Mouse (Mus musculus) lung, embryonic 16.5 days (tissue): ENCODE results near the gene Errfi1. TPM values are rescaled to one million over a fixed set of nuclear protein-coding genes. Genes with fewer than 3 reads are reported as not detected.

ENCODE experiments used
- ATAC-seq: fragments of 200-750 bp; cut with Nextera tagmentation; 2 replicates; pipeline ENCODE4 v1.8.0; 2017; ENCODE audit warnings: low read depth, mild to moderate bottlenecking, moderate library complexity
- H3K27ac ChIP-seq: fragments of 300-500 bp; sonication (generic); 2 replicates; pipeline ENCODE4 v1.5.1; 2014; ENCODE audit warnings: mild to moderate bottlenecking, control low read depth, low read length
- H3K27me3 ChIP-seq: fragments of 300-500 bp; sonication (generic); 2 replicates; pipeline ENCODE4 v1.6.1; 2014; ENCODE audit warnings: low read depth, low read length, mixed read lengths; ENCODE audit not compliant: control insufficient read depth, insufficient read depth
- H3K36me3 ChIP-seq: fragments of 300-500 bp; sonication (generic); 2 replicates; pipeline ENCODE4 v1.6.1; 2014; ENCODE audit warnings: low read length; ENCODE audit not compliant: control insufficient read depth, insufficient read depth
- H3K4me1 ChIP-seq: fragments of 300-500 bp; sonication (generic); replicated peaks from 2 replicates; pipeline ENCODE4 v1.6.1; 2014; ENCODE audit warnings: low read length, mixed read lengths; ENCODE audit not compliant: control insufficient read depth, insufficient read depth
- H3K4me2 ChIP-seq: fragments of 300-500 bp; sonication (generic); 2 replicates; pipeline ENCODE4 v1.6.1; 2014; ENCODE audit warnings: low read depth, low read length, control low read depth
- H3K4me3 ChIP-seq: fragments of 300-500 bp; sonication (generic); 2 replicates; pipeline ENCODE4 v1.5.1; 2014; ENCODE audit warnings: mild to moderate bottlenecking, low read length, control low read depth
- H3K9ac ChIP-seq: fragments of 300-500 bp; sonication (generic); 2 replicates; pipeline ENCODE4 v1.6.1; 2014; ENCODE audit warnings: low read length, control low read depth
- H3K9me3 ChIP-seq: fragments of 300-500 bp; sonication (generic); 2 replicates; pipeline ENCODE4 v1.6.1; 2016; ENCODE audit warnings: low read length; ENCODE audit not compliant: control insufficient read depth
- WGBS: fragments of 180-500 bp; shearing (Covaris S2); extraction: QIAGEN DNeasy Blood & Tissue Kit; methylation state at CpG from one replicate; pipeline ENCODE4 v1.1.7; 2014; 5-methylcytosine and 5-hydroxymethylcytosine counted together
- polyA plus RNA-seq: library from polyadenylated mRNA; unstranded; fragments of >200 nt; fragmentation: Nextera tagmentation; extraction: Ambion mirVana; gene quantifications from 2 replicates; pipeline ENCODE4 v1.2.1, GENCODE M21; 2015

Gene Errfi1
- polyA plus RNA-seq, 1 experiment from 2014 or later = 44.3 TPM

DNA sequence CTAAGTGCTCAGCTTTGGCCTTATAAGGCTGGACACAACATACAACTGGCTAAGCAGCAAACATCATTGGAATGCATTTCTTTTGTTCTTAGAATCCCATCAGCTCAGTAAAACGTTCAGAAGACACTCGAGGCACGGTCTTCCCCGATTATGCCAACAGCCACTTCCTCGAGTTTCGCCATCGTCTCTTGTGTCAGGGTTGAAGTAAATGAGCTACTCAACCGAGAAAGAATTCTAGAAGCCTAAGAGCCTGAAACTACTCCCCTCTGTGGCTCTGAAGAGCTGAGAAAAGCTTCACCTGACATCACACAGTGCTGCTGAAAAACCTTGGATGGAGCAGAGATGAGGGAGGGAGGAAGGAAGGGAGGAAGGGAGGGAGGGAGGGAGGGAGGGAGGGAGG lies 32.3 kb upstream of the Errfi1 start:
- no peaks in the 10 kb centered on the region for H3K36me3 ChIP-seq
- no peaks in the 10 kb centered on the region for H3K27me3 ChIP-seq
- no peak overlapping the region for H3K4me2 ChIP-seq
- H3K9ac ChIP-seq = no peak overlapping the region
- H3K4me3 ChIP-seq = no peak overlapping the region
- H3K4me1 ChIP-seq = peaks cover 50% of the 10 kb centered on the region
- ATAC-seq = no peak
- H3K27ac ChIP-seq = peak overlapping the region; percentile 60
- WGBS = 47% methylated on average over 8 of the region's 8 CpGs
- H3K9me3 ChIP-seq = no peaks in the 10 kb centered on the region

GRCm38 (mm10) chr4:150822624-150823023 lies 31.1 kb upstream of the Errfi1 start:
- no peak for ATAC-seq
- H3K27ac ChIP-seq = no peak overlapping the region
- H3K9me3 ChIP-seq = no peaks in the 10 kb centered on the region
- no peak overlapping the region for H3K4me2 ChIP-seq
- H3K27me3 ChIP-seq = no peaks in the 10 kb centered on the region
- H3K36me3 ChIP-seq = no peaks in the 10 kb centered on the region
- H3K9ac ChIP-seq = no peak overlapping the region
- H3K4me1 ChIP-seq = peaks cover 53% of the 10 kb centered on the region
- no peak overlapping the region for H3K4me3 ChIP-seq
- 76% methylated on average over 9 of the region's 9 CpGs for WGBS

DNA sequence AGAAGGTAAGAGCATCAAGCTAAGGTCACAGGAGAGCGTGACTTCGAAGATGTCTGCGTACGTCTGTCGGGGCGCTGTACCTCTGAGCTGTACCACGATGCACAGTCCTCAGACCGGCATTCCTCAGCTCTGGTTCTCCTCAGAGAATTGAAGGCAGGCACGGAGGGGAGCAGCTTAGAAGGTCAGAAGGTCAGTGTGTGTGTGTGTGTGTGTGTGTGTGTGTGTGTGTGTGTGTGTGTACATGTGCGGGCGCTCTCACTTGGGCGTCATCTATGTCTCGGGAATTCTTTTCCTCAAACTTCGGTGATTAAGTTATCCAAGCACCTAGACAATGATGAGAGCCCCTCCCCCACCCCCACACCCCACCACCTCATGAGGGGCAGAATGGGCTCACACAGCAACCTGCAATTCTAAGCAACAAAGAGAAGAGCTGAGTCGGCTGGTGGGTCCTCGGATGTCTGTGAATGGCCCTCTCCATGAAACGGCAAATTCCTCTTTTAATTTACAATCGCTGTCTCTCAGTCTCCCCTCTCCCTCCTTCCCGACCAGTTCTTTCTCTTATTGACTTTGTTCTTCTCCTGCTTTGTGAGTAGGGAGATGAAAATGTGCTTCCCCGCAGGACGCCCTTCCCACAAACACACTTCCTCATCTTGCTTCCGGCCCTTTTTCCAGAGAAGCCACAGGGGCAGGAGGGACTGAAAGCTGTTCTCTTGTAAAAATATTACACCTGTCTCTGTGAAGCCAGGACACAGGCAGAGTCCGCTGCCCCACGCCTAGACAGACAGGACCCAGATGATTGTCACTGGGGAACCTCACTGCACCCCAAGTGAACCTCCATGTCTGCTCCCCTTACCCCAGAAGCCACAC lies 29.9 kb upstream of the Errfi1 start:
- Histone ChIP-seq H3K9me3 (no peaks in the 10 kb centered on the region), H3K9ac (0 out of 2 replicates have a peak overlapping the region, but pooled peaks have one; percentile 16), H3K4me1 (peaks cover 47% of the 10 kb centered on the region), H3K36me3 (no peaks in the 10 kb centered on the region), H3K4me2 (peak overlapping the region; percentile 9; the same call in 1 of the 2 replicates), H3K27me3 (no peaks in the 10 kb centered on the region), H3K4me3 (no peak overlapping the region), H3K27ac (peak overlapping the region; percentile 94)
- 44% methylated on average over 24 of the region's 24 CpGs for WGBS
- no peak for ATAC-seq

- Histone ChIP-seq H3K4me3 (no peak overlapping the region), H3K4me2 (no peak overlapping the region), H3K27ac (peak overlapping the region; percentile 84), H3K9ac (peak overlapping the region; percentile 2; the same call in 1 of the 2 replicates), H3K36me3 (no peaks in the 10 kb centered on the region), H3K9me3 (no peaks in the 10 kb centered on the region), H3K4me1 (peaks cover 36% of the 10 kb centered on the region), H3K27me3 (no peaks in the 10 kb centered on the region)
- peak; percentile 61 for ATAC-seq
- 46% methylated on average over 6 of the region's 6 CpGs for WGBS
These were observed 28.8 kb upstream of the Errfi1 start for GRCm38 (mm10) chr4:150824877-150825276.

- H3K27ac ChIP-seq = peak overlapping the region; percentile 84
- peaks cover 31% of the 10 kb centered on the region for H3K4me1 ChIP-seq
- no peaks in the 10 kb centered on the region for H3K27me3 ChIP-seq
- peak; percentile 87 for ATAC-seq
- no peak overlapping the region for H3K9ac ChIP-seq
- no peaks in the 10 kb centered on the region for H3K36me3 ChIP-seq
- H3K4me3 ChIP-seq = no peak overlapping the region
- H3K9me3 ChIP-seq = no peaks in the 10 kb centered on the region
- 23% methylated on average over 7 of the region's 7 CpGs for WGBS
- peak overlapping the region; percentile 30; the same call in 1 of the 2 replicates for H3K4me2 ChIP-seq
These were observed 28.2 kb upstream of the Errfi1 start for GRCm38 (mm10) chr4:150825531-150825930.

DNA sequence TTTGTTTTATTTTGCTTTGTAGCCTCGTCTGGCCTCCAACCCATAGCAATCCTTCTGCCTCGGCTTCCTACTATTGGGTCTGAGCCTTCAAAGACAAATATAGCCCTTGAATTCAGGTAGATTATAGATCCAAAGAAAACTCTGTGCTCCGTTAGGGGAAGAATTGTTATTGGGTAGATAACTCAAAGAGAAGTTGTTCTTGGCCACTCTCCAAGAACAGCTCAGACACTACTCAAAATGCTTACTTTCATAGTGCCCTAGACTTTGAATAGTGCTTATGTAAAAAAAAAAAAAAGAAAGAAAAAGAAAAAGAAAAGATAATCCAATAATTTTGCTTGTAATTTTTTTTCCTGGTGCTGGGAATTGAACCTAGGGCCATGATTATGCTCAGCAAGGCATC lies 22.4 kb upstream of the Errfi1 start:
- Histone ChIP-seq H3K4me1 (peaks cover 19% of the 10 kb centered on the region), H3K9me3 (no peaks in the 10 kb centered on the region), H3K4me2 (no peak overlapping the region), H3K36me3 (no peaks in the 10 kb centered on the region), H3K9ac (no peak overlapping the region), H3K27me3 (no peaks in the 10 kb centered on the region), H3K4me3 (no peak overlapping the region), H3K27ac (peak overlapping the region; percentile 38; the same call in 1 of the 2 replicates)
- 31% methylated on average over 3 of the region's 3 CpGs for WGBS
- ATAC-seq = no peak

GRCm38 (mm10) chr4:150831941-150832340 lies 21.8 kb upstream of the Errfi1 start:
- 66% methylated on average over 6 of the region's 6 CpGs for WGBS
- no peaks in the 10 kb centered on the region for H3K9me3 ChIP-seq
- no peaks in the 10 kb centered on the region for H3K36me3 ChIP-seq
- no peaks in the 10 kb centered on the region for H3K27me3 ChIP-seq
- H3K27ac ChIP-seq = peak overlapping the region; percentile 38
- no peak overlapping the region for H3K4me2 ChIP-seq
- H3K9ac ChIP-seq = no peak overlapping the region
- peaks cover 19% of the 10 kb centered on the region for H3K4me1 ChIP-seq
- no peak overlapping the region for H3K4me3 ChIP-seq
- no peak for ATAC-seq

DNA sequence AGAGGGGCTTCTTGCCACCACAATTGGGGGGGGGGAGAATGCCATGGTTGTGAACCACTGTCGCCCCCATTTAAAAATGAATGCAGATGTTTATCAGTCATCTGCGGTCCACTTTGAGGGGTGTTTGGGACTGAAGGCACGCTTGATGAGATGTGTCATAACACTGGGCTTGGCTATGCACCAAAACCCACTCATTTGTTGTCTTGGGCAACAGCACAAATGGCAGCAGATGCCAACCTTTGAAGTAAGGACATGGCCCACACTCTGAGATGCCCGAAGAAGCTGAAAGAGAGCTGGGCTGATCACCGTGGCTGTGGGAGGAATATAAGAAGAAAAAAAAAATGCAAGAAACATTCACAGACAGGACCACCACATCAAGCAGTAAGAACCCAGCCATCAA lies 18.6 kb upstream of the Errfi1 start:
- Histone ChIP-seq H3K27me3 (no peaks in the 10 kb centered on the region), H3K27ac (peak overlapping the region; percentile 17; the same call in 1 of the 2 replicates), H3K4me2 (no peak overlapping the region), H3K9me3 (no peaks in the 10 kb centered on the region), H3K36me3 (no peaks in the 10 kb centered on the region), H3K4me1 (peaks cover 20% of the 10 kb centered on the region), H3K9ac (no peak overlapping the region), H3K4me3 (no peak overlapping the region)
- whole genome bisulfite sequencing = 60% methylated on average over 5 of the region's 5 CpGs
- no peak for ATAC-seq

DNA sequence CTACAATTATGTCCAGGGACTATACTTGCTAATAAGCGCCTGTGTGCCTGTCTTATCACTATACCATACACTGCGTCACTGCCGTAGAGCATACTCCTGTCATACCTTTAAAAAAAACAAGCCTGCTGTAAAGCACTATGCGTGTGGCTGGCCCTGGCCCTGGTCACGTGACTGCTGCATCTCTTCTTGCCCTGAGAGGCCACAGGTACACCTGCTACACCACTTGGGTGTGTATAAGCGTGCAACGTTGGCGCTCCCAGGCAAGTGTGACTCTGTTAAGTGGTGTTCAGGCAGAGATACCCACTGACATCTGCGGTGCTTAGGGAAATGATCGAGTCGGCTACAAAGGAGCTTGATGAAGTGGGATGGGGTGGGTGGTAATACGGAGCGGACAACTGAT lies 17.5 kb upstream of the Errfi1 start:
- H3K27me3 ChIP-seq = no peaks in the 10 kb centered on the region
- 84% methylated on average over 13 of the region's 13 CpGs for WGBS
- no peak for ATAC-seq

More for the DNA sequence above, 17.5 kb upstream of the Errfi1 start:
- H3K27ac ChIP-seq = no peak overlapping the region
- no peak overlapping the region for H3K4me2 ChIP-seq
- no peaks in the 10 kb centered on the region for H3K9me3 ChIP-seq
- no peak overlapping the region for H3K4me3 ChIP-seq
- peaks cover 20% of the 10 kb centered on the region for H3K4me1 ChIP-seq
- H3K36me3 ChIP-seq = no peaks in the 10 kb centered on the region
- H3K9ac ChIP-seq = no peak overlapping the region
